Mouse (Mus musculus) heart, adult 18-20 months (tissue): ENCODE measurements around the gene Mrps31. TPM values are rescaled to one million over a fixed set of nuclear protein-coding genes. Genes with fewer than 3 reads are reported as not detected.

Source experiments
- total RNA-seq, 2 experiments: library from RNA; stranded (reverse); gene quantifications; 2 replicates each; pipeline ENCODE4 v1.2.3; 2021

Gene Mrps31
- total RNA-seq, 2 experiments from 2014 or later: 58.5 to 60.6 TPM

Other genes with a start within 250 kb of the Mrps31 start
- gene Nek3, start 244.9 kb upstream of the Mrps31 start, total RNA-seq: 1 to 10 TPM; 1.9 to 2.2 TPM
- gene Ckap2, start 225.5 kb upstream of the Mrps31 start, total RNA-seq: under 1 TPM; 0.13 to 0.74 TPM
- gene Vps36, start 218.6 kb upstream of the Mrps31 start, total RNA-seq: 10 to 100 TPM; 26.7 to 29.0 TPM
- 1 to 10 TPM; 4.2 to 4.5 TPM for gene Thsd1, start 184.0 kb upstream of the Mrps31 start, total RNA-seq
- gene Tpte, start 127.9 kb upstream of the Mrps31 start, total RNA-seq: not detected
- 10 to 100 TPM; 11.9 to 12.7 TPM for gene Slc25a15, start 12.8 kb upstream of the Mrps31 start, total RNA-seq